Mouse (Mus musculus): ENCODE measurements around the gene Ano1. TPM values are rescaled to one million over a fixed set of nuclear protein-coding genes. Genes with fewer than 3 reads are reported as not detected.

Gene Ano1
- polyA plus RNA-seq, 1 experiment, result 1.5 TPM

DNA sequence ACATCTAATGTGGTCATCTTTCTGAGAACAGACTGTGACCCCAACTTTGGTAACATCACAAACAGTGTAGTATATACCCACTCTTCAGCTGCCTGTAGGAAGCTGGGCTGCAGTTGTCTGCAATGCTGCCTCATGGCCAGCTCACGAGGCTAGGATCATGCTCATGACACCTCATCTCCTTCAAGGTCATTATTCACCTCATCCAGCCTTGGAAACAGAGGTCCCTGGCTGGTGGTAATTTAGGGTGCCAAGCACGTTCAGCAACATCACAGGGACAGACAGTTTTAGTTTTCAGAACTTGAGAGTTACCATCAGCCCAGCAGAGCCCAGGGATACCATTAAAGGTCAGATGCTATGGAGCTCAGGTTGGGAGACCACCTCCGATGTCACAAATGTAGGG is 86.2 kb downstream of the Ano1 start:
- WGBS, result 69% methylated on average over 3 of the region's 3 CpGs
- TF ChIP-seq POLR2A (IDR thresholded peaks at IDR 0.05; ENCODE audit: borderline replicate concordance, control insufficient read depth, low read depth, low read length), result no peak
- no peak for TF ChIP-seq CTCF (IDR thresholded peaks at IDR 0.05; ENCODE audit: control insufficient read depth, insufficient read depth, low read length)
- Histone ChIP-seq H3K27ac (ENCODE audit: control insufficient read depth, insufficient read depth, low read depth, low read length, poor library complexity) (no peak overlapping the region), H3K4me3 (replicated peaks; ENCODE audit: control insufficient read depth, low read depth, low read length) (no peak overlapping the region), H3K4me1 (ENCODE audit: control insufficient read depth, insufficient read depth, low read length) (no peaks in the 10 kb centered on the region)

DNA sequence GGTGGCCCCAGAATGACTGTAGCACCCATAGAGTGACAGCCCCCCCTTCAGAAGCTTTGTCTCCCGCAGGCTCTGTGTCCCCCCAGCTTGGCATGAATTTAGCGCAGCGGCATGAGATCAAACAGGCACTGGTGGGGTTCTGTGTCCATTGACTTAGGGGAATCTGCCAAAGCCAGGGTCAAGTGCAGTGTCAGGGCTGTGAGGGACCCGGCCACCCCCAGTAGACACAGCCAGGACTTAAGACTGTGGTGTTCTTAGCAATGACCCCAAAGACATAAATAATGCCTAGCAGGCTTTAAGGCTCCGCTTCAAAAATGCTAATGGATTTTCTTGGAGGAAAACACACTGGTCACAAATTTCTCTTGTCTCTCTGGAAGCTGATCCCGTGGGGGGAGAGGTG is 88.2 kb downstream of the Ano1 start:
- no peak for TF ChIP-seq POLR2A (IDR thresholded peaks at IDR 0.05; ENCODE audit: borderline replicate concordance, control insufficient read depth, low read depth, low read length)
- TF ChIP-seq CTCF (IDR thresholded peaks at IDR 0.05; ENCODE audit: control insufficient read depth, insufficient read depth, low read length), result no peak
- no peak overlapping the region for H3K27ac ChIP-seq (ENCODE audit: control insufficient read depth, insufficient read depth, low read depth, low read length, poor library complexity)
- 76% methylated on average over 6 of the region's 6 CpGs for WGBS

DNA sequence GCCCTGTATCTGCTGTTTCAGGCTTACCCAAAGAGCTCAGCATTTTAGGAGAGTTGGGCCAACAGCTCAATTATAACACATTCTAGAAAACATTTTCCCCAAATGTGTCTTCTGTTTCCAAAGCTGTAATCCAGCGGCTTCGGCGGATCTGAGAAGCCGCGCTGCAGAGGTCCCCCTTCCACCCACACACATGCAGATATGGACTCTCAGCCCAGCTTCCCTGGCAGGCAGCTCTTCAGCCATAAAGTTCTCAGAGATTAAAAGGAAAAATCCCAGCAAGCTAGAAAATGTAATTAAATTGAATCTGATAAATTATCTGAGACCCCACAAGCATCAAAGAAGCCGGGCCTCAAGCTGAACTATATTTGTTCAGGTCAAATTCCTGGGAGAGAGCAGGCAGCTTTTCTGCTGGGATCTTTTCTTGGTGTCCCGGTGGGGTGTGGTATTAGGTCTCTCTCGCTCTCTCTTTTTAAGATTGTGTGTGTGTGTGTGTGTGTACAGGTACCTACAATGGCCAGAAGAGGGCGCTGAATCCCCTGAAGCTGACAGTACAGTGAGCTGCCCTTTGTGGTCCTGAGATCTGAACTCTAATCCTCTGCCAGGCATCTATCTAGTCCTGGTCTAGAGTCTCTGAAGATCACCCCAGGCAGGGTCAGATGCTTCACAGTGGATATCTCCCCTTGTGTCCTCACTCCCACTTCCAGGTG is 95.4 kb downstream of the Ano1 start:
- H3K4me1 ChIP-seq (ENCODE audit: control insufficient read depth, insufficient read depth, low read length), result no peaks in the 10 kb centered on the region
- WGBS, result 90% methylated on average over 9 of the region's 9 CpGs
- H3K4me3 ChIP-seq (replicated peaks; ENCODE audit: control insufficient read depth, low read depth, low read length), result no peak overlapping the region
- TF ChIP-seq POLR2A (IDR thresholded peaks at IDR 0.05; ENCODE audit: borderline replicate concordance, control insufficient read depth, low read depth, low read length) (no peak), CTCF (IDR thresholded peaks at IDR 0.05; ENCODE audit: control insufficient read depth, insufficient read depth, low read length) (no peak)
- no peak overlapping the region for H3K27ac ChIP-seq (ENCODE audit: control insufficient read depth, insufficient read depth, low read depth, low read length, poor library complexity)

More for the DNA sequence above, 88.2 kb downstream of the Ano1 start:
- Histone ChIP-seq H3K4me1 (ENCODE audit: control insufficient read depth, insufficient read depth, low read length) (no peaks in the 10 kb centered on the region), H3K4me3 (replicated peaks; ENCODE audit: control insufficient read depth, low read depth, low read length) (no peak overlapping the region)

DNA sequence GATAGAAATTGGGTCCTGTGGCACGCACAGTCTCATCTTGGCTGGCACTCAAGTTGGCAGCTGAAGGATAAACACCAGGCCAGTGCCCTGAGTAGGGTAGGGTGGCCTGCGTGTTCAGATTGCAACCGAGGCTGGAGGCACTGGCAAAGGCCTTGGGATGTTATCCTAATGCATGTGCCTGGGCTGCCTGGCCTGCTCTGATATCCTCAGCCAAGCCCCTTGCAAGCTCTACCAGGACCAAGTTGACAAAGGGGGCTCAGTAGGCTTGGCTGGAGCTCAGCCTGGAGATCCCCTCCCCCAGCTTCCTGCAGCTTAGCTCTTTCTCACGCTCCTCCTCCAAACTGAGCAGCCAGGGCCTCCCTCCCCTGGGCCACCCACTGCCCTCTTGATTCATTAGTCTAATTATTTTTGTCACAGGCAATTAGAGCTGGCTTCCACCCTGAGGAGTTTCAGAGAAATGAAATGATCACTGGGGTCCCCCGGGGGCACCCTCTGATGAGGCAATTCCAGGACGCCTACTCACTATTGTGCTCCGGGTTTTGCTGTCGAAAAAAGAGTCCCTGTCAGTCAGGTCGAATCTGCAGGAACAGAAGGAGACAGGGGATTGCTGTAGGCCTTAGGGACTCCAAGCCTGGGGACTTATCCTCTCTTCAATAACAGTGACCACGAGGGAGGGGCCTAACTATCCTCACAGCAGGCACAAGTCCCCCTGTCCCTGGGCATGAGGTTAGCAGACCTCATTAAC is 97.9 kb downstream of the Ano1 start:
- Histone ChIP-seq H3K4me1 (ENCODE audit: control insufficient read depth, insufficient read depth, low read length) (no peaks in the 10 kb centered on the region), H3K4me3 (replicated peaks; ENCODE audit: control insufficient read depth, low read depth, low read length) (no peak overlapping the region), H3K27ac (ENCODE audit: control insufficient read depth, insufficient read depth, low read depth, low read length, poor library complexity) (no peak overlapping the region)
- WGBS, result 51% methylated on average over 10 of the region's 10 CpGs
- TF ChIP-seq CTCF (IDR thresholded peaks at IDR 0.05; ENCODE audit: control insufficient read depth, insufficient read depth, low read length), result no peak
- TF ChIP-seq POLR2A (IDR thresholded peaks at IDR 0.05; ENCODE audit: borderline replicate concordance, control insufficient read depth, low read depth, low read length), result no peak

DNA sequence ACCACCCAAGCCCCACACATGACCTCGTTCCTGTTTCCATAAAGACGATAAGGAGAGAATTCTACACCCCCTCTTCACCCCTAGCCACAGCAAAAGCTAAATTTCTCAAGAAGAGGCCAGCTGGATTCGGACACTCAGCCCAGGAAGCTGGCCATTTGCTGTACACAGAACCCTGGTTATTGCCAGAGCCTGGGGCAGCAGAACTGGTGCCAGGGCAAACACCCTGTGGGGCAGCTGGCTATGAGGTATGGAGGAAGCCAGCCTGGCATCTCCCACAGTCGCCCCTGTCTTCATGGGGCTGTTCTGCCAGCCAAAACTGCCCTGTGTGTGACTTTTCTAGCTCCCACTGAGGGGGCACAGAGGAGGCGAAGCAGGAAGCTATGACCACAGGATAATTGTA is 104.2 kb downstream of the Ano1 start:
- Histone ChIP-seq H3K4me1 (ENCODE audit: control insufficient read depth, insufficient read depth, low read length) (no peaks in the 10 kb centered on the region), H3K4me3 (replicated peaks; ENCODE audit: control insufficient read depth, low read depth, low read length) (no peak overlapping the region), H3K27ac (ENCODE audit: control insufficient read depth, insufficient read depth, low read depth, low read length, poor library complexity) (no peak overlapping the region)
- no peak for TF ChIP-seq CTCF (IDR thresholded peaks at IDR 0.05; ENCODE audit: control insufficient read depth, insufficient read depth, low read length)
- TF ChIP-seq POLR2A (IDR thresholded peaks at IDR 0.05; ENCODE audit: borderline replicate concordance, control insufficient read depth, low read depth, low read length), result no peak
- 18% methylated on average over 5 of the region's 5 CpGs for WGBS

DNA sequence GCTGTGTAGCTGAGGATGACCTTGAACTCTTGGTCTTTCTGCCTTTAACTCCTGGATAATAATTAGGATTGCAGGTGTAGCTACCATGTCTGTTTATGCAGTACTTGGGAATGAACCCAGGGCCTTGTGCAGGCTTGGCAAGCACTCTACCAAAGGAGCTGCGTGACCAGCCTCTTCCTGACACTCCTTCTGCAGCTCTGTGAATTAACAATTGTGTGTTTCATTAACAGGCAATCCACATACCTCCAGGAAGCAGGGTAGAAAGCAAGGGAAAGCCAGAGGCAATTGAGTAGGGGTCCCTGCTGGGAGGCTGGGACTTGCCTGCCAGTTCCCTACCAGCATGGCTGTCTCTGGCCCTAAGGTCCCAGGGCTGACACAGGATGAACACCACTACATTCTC is 111.0 kb downstream of the Ano1 start:
- 88% methylated on average over 1 of the region's 1 CpGs for WGBS

DNA sequence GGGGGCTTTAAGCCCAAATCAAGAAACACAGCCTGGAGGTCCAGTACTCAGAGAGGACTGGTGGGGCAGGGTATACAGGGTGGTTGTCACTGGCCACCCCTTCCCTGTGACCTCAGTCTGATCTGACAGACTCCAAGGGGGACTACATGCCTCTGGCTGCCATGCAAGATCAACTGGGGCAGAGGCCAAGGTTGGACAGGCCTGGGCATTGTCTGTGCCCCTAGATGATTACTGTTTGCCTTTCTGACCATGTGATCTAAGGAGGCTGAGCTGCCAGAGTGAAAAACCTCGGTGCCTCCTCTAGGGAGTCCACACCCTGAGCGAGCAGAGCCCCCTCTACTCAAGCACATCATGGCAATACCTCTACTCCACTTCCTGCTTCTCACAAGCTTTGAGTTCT is 115.8 kb downstream of the Ano1 start:
- WGBS, result 23% methylated on average over 2 of the region's 2 CpGs
- no peak overlapping the region for H3K4me3 ChIP-seq (replicated peaks; ENCODE audit: control insufficient read depth, low read depth, low read length)
- H3K27ac ChIP-seq (ENCODE audit: control insufficient read depth, insufficient read depth, low read depth, low read length, poor library complexity), result no peak overlapping the region
- H3K4me1 ChIP-seq (ENCODE audit: control insufficient read depth, insufficient read depth, low read length), result no peaks in the 10 kb centered on the region
- TF ChIP-seq CTCF (IDR thresholded peaks at IDR 0.05; ENCODE audit: control insufficient read depth, insufficient read depth, low read length) (no peak), POLR2A (IDR thresholded peaks at IDR 0.05; ENCODE audit: borderline replicate concordance, control insufficient read depth, low read depth, low read length) (no peak)

More for the DNA sequence above, 111.0 kb downstream of the Ano1 start:
- no peak overlapping the region for H3K4me3 ChIP-seq (replicated peaks; ENCODE audit: control insufficient read depth, low read depth, low read length)
- no peaks in the 10 kb centered on the region for H3K4me1 ChIP-seq (ENCODE audit: control insufficient read depth, insufficient read depth, low read length)
- no peak overlapping the region for H3K27ac ChIP-seq (ENCODE audit: control insufficient read depth, insufficient read depth, low read depth, low read length, poor library complexity)
- no peak for TF ChIP-seq CTCF (IDR thresholded peaks at IDR 0.05; ENCODE audit: control insufficient read depth, insufficient read depth, low read length)
- TF ChIP-seq POLR2A (IDR thresholded peaks at IDR 0.05; ENCODE audit: borderline replicate concordance, control insufficient read depth, low read depth, low read length), result no peak

DNA sequence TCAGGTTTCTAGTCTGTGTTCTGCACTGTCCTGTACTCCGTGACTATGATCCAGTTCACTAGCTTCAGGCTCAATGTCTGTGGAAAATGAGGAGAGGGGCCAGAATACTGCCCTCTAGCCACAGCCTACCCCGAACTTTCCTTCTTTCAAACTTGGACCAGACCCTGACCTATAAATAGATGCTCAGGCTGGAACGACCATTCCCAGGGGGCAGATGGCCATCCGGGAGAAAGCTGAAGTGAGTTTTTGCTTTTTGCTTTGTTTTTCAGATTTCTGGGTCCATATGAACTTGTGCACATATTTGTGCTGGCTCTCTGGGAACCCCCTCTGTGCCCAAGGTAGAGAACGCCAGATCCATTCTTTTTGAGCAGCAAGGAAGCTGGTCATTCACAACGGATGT is 116.9 kb downstream of the Ano1 start:
- 77% methylated on average over 6 of the region's 6 CpGs for WGBS
- TF ChIP-seq POLR2A (IDR thresholded peaks at IDR 0.05; ENCODE audit: borderline replicate concordance, control insufficient read depth, low read depth, low read length), result no peak
- TF ChIP-seq CTCF (IDR thresholded peaks at IDR 0.05; ENCODE audit: control insufficient read depth, insufficient read depth, low read length), result no peak
- H3K4me1 ChIP-seq (ENCODE audit: control insufficient read depth, insufficient read depth, low read length), result no peaks in the 10 kb centered on the region

More for the DNA sequence above, 116.9 kb downstream of the Ano1 start:
- H3K27ac ChIP-seq (ENCODE audit: control insufficient read depth, insufficient read depth, low read depth, low read length, poor library complexity), result no peak overlapping the region
- no peak overlapping the region for H3K4me3 ChIP-seq (replicated peaks; ENCODE audit: control insufficient read depth, low read depth, low read length)

Data from bone marrow, adult 2 months (tissue).